Mouse (Mus musculus): ENCODE measurements at regions not wholly inside any gene's neighbourhood (a gene's known extent, or its start where the extent isn't known, plus 50 kb on each side); places are given as distances from the start of the nearest gene placed in this dataset.

DNA sequence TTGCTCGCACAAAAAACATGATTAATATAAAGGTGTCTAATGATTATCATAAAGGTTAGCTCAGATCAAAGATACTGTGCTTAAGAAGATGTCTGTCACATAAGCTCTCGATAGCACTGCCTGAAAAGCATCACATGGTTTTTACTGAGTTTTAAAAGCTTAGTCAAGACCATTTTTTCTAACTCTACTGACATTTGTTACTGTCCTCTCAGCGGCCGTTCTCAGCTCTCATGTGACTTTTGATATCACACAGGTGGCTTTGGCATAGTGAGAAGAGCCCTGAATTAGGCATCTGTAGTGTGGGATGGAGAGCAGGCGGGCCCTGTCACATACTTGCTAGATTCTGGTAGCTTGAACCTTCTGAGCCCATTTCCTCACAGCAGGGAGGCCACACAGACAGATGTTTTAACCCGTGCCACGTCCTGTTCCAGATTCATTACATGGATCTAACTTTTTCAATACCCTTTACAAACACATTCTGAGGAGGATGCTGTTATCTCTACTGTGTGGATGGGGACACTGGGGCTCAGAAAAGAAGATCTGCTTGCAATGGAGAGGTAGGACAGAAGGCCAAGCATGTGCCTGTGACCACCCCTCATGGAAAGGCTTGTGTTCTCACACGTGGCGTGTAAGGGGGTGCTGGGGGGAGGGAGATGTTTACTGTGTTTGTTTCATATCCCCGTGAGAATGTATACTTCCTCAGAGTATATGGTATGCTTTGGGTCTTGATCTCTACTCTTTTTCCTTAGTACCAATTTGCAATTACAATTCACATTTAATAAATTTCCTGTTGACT lies 187.0 kb upstream of the Zc3h12c start:
- Histone ChIP-seq H3K36me3 (replicated peaks) (no peaks in the 10 kb centered on the region), H3K27me3 (ENCODE audit: insufficient read depth, low read length) (peaks cover 9% of the 10 kb centered on the region; the same call in 1 of the 2 replicates), H3K4me1 (ENCODE audit: insufficient read depth, low read depth, low read length) (peaks cover 6% of the 10 kb centered on the region), H3K9me3 (replicated peaks) (no peaks in the 10 kb centered on the region), H3K4me3 (ENCODE audit: low read depth, low read length) (no peak overlapping the region)
- TF ChIP-seq GATA1 (IDR thresholded peaks at IDR 0.05; ENCODE audit: borderline replicate concordance, low read length), result no peak
- TF ChIP-seq TAL1 (conservative IDR thresholded peaks at IDR 0.05; ENCODE audit: low read depth, low read length), result no peak
- no peak for TF ChIP-seq GATA2 (IDR thresholded peaks at IDR 0.05; ENCODE audit: borderline replicate concordance, low read depth, low read length)
- TF ChIP-seq POLR2AphosphoS5 (IDR thresholded peaks at IDR 0.05; ENCODE audit: insufficient replicate concordance, low read depth, low read length), result no peak
- TF ChIP-seq CTCF (IDR thresholded peaks at IDR 0.05; ENCODE audit: low read depth, low read length), result no peak
- no peak for ATAC-seq (ENCODE audit: extremely low read depth, insufficient number of reproducible peaks, low FRiP score, poor library complexity, severe bottlenecking)
- DNase-seq (ENCODE audit: low spot score), result no peak

DNA sequence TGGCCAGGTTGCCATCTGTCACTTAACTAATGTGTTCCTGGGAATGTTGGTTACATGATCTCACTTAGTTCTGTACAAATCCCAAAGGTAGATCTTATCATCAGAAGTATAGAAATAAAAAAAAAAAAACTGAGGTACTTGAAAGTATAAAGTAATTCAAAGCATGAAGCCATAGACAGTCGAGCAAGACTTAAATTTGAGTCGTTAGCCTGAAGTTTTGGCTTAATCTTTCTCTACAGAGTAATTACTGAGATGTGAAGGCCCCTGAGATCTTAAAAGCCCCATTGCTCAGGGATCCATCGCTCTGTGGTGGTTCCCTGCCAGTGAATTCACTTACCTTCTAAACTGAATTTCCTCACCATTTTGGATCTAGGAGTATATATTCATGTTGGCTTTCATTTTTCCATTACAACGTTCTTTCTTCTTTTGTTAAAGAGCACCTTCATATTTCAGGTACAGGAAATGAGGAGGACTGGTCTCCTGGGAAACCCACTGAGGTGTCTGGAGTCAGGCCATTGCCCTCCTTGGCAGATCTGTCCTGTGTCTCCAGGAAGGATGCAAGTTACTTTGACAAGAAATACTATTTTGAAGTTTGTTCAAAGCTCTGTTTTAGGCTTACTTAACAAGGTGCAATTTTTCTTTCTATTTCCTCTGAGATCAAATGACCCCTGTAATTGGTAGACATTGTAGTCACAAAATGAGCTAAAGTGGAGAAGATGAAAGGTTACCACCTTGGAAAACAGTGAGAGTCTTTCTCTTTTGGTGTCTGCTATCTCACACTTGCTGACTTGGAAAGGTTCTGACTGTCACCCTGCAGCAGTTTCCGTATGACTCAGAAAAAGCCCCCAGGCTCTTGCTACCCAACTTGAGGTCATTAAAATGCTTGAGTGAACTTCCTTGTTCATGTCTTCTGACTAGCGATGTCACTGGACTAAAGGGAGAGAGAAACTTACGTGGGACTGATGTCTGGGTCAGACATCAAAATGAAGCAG lies 180.5 kb upstream of the Zc3h12c start:
- TF ChIP-seq GATA1 (IDR thresholded peaks at IDR 0.05; ENCODE audit: borderline replicate concordance, low read length) (no peak), GATA2 (IDR thresholded peaks at IDR 0.05; ENCODE audit: borderline replicate concordance, low read depth, low read length) (no peak), TAL1 (conservative IDR thresholded peaks at IDR 0.05; ENCODE audit: low read depth, low read length) (no peak), POLR2AphosphoS5 (IDR thresholded peaks at IDR 0.05; ENCODE audit: insufficient replicate concordance, low read depth, low read length) (no peak), CTCF (IDR thresholded peaks at IDR 0.05; ENCODE audit: low read depth, low read length) (no peak)
- Histone ChIP-seq H3K4me1 (ENCODE audit: insufficient read depth, low read depth, low read length) (no peaks in the 10 kb centered on the region), H3K9me3 (replicated peaks) (no peaks in the 10 kb centered on the region), H3K4me3 (ENCODE audit: low read depth, low read length) (no peak overlapping the region), H3K27me3 (ENCODE audit: insufficient read depth, low read length) (0 out of 2 replicates have a peak, but pooled peaks cover 3% of the 10 kb centered on the region), H3K36me3 (replicated peaks) (no peaks in the 10 kb centered on the region)
- ATAC-seq (ENCODE audit: extremely low read depth, insufficient number of reproducible peaks, low FRiP score, poor library complexity, severe bottlenecking) (no peak), DNase-seq (ENCODE audit: low spot score) (no peak)

DNA sequence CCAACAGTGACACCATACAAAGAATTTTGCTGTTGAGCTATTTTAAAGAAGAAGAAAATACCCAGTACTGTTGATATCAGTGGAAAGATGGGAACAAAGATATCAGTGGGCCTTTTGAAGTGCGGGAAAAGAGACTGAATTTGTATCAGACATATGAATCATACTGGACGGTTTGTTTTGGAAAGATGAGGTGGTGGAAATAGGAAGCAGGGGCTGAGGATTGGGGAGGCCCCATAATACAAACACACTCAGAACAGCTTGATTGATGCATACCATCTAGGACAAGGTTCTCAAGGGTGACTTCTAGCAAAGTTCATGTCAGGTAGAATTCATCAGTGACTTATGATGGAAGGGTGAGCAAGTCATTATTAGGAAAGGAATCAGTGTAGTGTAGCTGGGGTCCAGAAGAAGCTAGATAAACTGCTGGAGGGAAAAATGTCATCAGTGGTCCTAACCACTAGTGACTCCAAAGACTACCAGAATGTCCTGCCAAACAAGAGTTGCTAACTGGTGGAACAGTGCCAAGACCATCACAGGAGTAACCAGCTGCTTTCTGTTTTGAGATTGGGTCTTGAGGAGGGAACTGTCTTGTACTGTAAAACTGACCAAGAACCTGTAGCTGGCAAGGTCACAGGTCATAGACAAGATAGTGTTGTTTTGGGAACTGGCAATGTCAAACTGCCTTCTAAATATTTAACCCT lies 176.0 kb upstream of the Zc3h12c start:
- ATAC-seq (ENCODE audit: extremely low read depth, insufficient number of reproducible peaks, low FRiP score, poor library complexity, severe bottlenecking) (no peak), DNase-seq (ENCODE audit: low spot score) (no peak)
- Histone ChIP-seq H3K36me3 (replicated peaks) (no peaks in the 10 kb centered on the region), H3K27me3 (ENCODE audit: insufficient read depth, low read length) (0 out of 2 replicates have a peak, but pooled peaks cover 5% of the 10 kb centered on the region), H3K4me1 (ENCODE audit: insufficient read depth, low read depth, low read length) (no peaks in the 10 kb centered on the region), H3K9me3 (replicated peaks) (no peaks in the 10 kb centered on the region), H3K4me3 (ENCODE audit: low read depth, low read length) (no peak overlapping the region)
- no peak for TF ChIP-seq CTCF (IDR thresholded peaks at IDR 0.05; ENCODE audit: low read depth, low read length)
- no peak for TF ChIP-seq GATA2 (IDR thresholded peaks at IDR 0.05; ENCODE audit: borderline replicate concordance, low read depth, low read length)
- no peak for TF ChIP-seq GATA1 (IDR thresholded peaks at IDR 0.05; ENCODE audit: borderline replicate concordance, low read length)
- no peak for TF ChIP-seq POLR2AphosphoS5 (IDR thresholded peaks at IDR 0.05; ENCODE audit: insufficient replicate concordance, low read depth, low read length)
- TF ChIP-seq TAL1 (conservative IDR thresholded peaks at IDR 0.05; ENCODE audit: low read depth, low read length), result no peak

DNA sequence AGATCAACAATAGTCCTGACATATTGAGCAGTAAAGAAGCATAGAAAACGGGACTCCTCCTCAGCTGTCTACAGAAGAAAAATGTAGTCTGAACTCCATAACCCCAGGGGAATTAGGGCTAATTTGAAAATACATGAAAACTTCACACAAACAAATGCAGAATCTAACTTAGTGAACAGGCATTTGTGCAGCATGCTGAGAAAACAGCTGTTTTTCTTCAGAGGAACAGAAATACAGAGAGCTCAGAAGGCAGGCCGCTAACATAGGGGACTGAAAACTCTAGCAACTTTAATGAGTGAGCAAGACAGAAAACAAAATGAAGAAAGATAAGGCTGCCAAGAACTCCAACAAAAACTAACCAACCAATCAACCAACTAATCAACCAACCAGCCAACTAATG lies 172.7 kb upstream of the Zc3h12c start:
- ATAC-seq (ENCODE audit: extremely low read depth, insufficient number of reproducible peaks, low FRiP score, poor library complexity, severe bottlenecking), result no peak
- no peaks in the 10 kb centered on the region for H3K9me3 ChIP-seq (replicated peaks)
- no peaks in the 10 kb centered on the region for H3K4me1 ChIP-seq (ENCODE audit: insufficient read depth, low read depth, low read length)

DNA sequence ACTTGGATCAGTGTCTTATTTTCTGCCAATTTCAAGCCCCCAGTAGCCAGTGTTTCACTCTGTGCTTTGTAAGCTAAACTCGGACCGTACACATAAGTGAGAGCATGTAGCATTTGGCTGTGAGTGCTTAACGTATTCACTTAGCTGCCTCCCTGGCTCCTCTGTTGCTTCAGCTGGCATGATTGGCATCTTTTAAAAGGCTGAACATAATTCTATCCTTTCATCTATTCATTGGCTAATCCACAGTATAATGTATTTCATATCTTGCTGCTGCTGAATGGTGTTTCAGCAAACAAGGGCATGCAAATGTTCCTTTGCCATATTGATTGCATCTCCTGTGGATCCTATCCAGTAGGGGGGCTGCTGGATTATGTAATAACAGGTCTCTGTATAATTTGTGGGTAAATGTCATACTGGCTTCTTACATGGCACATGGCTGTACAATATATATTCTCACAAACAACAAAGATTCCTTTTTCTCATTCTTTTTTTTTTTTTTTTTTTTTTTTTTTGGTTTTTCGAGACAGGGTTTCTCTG lies 169.5 kb upstream of the Zc3h12c start:
- DNase-seq (ENCODE audit: low spot score), result no peak
- Histone ChIP-seq H3K9me3 (replicated peaks) (no peaks in the 10 kb centered on the region), H3K36me3 (replicated peaks) (no peaks in the 10 kb centered on the region), H3K4me1 (ENCODE audit: insufficient read depth, low read depth, low read length) (no peaks in the 10 kb centered on the region), H3K27me3 (ENCODE audit: insufficient read depth, low read length) (peaks cover 2% of the 10 kb centered on the region; the same call in 1 of the 2 replicates), H3K4me3 (ENCODE audit: low read depth, low read length) (no peak overlapping the region)
- TF ChIP-seq CTCF (IDR thresholded peaks at IDR 0.05; ENCODE audit: low read depth, low read length) (no peak), POLR2AphosphoS5 (IDR thresholded peaks at IDR 0.05; ENCODE audit: insufficient replicate concordance, low read depth, low read length) (no peak), GATA2 (IDR thresholded peaks at IDR 0.05; ENCODE audit: borderline replicate concordance, low read depth, low read length) (no peak), TAL1 (conservative IDR thresholded peaks at IDR 0.05; ENCODE audit: low read depth, low read length) (no peak), GATA1 (IDR thresholded peaks at IDR 0.05; ENCODE audit: borderline replicate concordance, low read length) (no peak)
- ATAC-seq (ENCODE audit: extremely low read depth, insufficient number of reproducible peaks, low FRiP score, poor library complexity, severe bottlenecking), result no peak

More for the DNA sequence above, 172.7 kb upstream of the Zc3h12c start:
- Histone ChIP-seq H3K4me3 (ENCODE audit: low read depth, low read length) (no peak overlapping the region), H3K27me3 (ENCODE audit: insufficient read depth, low read length) (0 out of 2 replicates have a peak, but pooled peaks cover 5% of the 10 kb centered on the region), H3K36me3 (replicated peaks) (no peaks in the 10 kb centered on the region)
- no peak for DNase-seq (ENCODE audit: low spot score)
- no peak for TF ChIP-seq GATA2 (IDR thresholded peaks at IDR 0.05; ENCODE audit: borderline replicate concordance, low read depth, low read length)
- TF ChIP-seq GATA1 (IDR thresholded peaks at IDR 0.05; ENCODE audit: borderline replicate concordance, low read length), result no peak
- TF ChIP-seq TAL1 (conservative IDR thresholded peaks at IDR 0.05; ENCODE audit: low read depth, low read length), result no peak

Measured in G1E (cell line).